Mouse (Mus musculus) lung, postnatal 25 days (tissue): ENCODE measurements around the gene Gm20721.
"Not testable (repeated sequence)": the region's sequence is repeated elsewhere in the genome, so short reads cannot be mapped to it uniquely, and the experiment has no call there.

Experiments
- DNase-seq: peaks from one replicate; pipeline ENCODE4 v3.0.0; 2022; ENCODE audit warnings: low spot score

Gm20721 gene

DNA sequence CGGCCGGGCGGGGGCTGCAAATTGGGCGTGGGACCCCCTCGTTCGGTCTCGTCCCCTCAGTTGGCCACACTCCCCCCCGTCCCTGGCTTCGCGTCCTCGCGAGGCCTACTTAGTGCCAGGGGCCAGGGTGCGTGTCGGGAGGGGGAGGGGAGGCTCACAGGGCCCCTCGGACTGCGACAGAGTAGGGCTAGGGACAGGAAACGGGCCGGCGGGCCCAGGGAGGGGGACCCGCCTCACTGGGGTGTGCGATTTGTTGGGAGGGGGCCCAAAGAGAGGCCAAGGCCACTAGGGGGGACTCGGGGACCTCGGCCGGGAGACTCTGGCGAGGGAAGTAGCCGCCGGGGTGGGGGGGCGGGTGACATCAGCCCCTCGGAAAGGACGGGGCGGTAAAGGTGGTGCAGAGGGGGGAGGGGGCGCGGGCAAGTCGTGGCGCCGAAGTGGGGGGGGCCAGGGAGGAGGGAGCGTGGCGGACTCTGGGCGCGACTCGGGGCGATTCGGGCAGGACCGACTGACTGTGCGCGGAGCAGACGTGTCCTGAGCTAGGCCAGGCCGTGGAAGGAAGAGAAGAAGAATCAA, 15.8 kb downstream of the Gm20721 start:
- DNase-seq: peak; percentile 72

DNA sequence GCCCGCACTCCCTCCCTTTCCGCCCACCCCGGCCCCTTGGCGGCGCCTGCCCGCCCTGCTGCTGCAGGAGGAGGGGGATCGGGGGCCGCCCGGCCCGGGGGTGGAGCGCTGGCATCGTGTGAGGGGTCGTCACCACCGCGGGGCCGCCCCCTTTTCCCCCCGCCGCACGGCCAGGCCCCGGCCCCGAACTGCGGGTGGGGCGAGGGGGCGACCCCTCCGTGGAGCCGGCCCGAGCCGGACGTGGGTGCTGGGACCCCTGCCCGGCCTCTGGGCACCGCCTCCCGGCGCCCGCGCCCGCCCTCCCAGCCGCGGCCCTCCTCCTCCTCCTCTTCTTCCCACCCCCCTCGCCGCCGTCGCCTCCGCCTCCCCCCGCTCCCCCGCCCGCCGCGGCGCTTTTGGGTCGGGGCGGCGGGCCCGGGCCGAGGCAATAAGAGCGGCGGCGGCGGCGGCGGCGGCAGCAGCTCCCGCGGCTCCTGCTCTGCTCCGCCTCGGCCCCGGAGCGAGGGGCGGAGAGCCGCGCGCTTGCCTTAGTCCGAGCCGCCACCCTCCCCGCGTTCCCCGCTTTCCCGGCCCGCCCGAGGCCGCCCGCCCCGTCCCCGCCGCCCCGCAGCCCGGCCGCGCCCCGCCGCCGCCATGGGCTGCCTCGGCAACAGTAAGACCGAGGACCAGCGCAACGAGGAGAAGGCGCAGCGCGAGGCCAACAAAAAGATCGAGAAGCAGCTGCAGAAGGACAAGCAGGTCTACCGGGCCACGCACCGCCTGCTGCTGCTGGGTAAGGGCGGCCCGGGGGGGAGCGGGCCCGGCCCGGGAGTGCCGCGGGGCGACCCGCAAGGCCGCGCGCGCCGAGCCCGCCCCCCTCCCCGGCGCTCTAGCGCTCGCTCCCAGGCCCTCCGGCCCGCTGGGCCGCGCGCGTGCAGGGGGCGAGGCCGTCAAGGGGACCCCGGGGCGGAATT, 16.6 kb downstream of the Gm20721 start:
- peak; percentile 79 for DNase-seq

DNA sequence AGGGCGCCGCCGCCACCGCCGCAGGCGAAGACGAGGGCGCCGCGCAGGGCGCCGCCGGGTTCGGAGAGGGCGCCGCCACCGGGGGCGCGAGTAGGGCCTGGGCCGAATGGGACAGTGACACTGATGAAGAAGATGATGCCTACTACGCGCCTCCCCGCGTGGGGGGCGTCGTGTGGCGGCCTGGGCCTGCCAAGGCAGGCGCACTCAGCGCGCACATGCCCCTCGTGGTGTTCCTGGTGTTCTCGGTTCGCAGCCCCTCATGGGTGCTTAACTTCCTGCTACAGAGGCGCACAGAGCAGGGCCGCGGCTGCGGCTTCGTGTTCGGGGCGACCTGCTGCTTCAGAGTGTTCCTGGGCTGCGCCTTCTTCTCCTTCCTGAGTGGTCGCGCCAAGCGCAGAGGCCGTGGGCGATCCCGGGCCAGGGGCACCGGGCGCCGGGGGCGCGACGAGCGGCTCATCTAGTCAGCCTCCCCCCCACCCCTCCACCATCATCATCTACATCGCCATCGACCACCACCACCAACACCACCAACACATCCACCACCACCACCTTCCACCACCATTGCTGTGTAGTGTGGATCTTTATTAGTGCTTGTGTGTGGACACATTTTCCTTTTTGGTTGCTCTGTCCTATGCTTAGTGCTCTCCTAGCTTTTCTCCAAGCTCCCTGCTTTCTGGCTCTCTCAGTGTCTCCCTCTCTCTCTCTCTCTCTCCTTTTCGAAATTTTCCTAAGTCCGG, 17.4 kb downstream of the Gm20721 start:
- DNase-seq: no peak

DNA sequence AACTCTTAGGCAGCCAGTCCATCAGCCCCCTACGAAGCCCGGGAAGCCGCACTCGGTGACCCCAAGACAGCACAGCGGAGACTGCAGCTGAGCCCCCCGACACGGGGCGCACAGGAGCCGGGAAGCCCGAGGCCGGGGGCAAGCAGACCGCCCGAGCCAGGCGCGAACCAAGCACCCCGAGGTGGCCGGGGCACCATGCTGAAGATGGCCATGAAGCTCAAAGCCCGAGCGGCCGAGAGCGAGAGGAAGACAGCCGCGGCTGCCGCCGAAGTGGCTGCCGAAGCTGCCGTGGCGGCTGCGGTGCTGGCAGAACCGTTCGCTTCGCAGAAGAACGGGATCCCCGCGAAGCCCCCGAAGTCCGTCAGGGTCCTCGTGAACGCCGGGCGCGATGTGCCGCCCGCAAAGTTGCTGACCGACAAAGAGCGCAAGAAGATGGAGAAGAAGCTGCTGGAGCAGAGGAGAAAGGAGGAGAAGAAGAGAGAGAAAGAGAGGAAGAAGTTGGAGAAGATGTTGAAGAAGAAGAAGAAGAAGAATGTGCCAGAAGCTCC, 18.1 kb downstream of the Gm20721 start:
- no peak for DNase-seq

- peak; percentile 70 for DNase-seq
Measured at GRCm38 (mm10) chr2:174327295-174327981, 19.1 kb downstream of the Gm20721 start.

GRCm38 (mm10) chr2:174326481-174326880, 20.0 kb downstream of the Gm20721 start:
- DNase-seq: no peak

DNA sequence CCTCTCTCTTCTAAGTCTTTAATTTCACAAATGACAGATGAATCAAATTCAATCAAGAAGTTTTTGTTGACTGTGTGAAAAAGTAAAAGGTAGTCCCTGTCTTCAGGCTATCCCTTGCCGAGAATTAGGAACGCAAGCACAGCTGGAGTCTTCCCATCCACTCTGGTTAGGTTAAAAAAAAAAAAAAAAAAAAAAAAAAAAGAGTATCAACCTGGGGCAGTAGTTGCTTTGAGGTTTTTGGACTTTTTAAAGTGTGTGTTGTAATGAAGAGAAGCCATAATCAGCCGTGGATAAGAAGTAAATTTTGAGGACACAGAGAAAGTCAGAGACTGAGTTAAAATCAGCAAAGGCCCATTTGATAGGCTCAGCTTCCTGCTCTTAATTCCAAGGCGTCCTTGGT, 20.5 kb downstream of the Gm20721 start:
- no peak for DNase-seq

DNA sequence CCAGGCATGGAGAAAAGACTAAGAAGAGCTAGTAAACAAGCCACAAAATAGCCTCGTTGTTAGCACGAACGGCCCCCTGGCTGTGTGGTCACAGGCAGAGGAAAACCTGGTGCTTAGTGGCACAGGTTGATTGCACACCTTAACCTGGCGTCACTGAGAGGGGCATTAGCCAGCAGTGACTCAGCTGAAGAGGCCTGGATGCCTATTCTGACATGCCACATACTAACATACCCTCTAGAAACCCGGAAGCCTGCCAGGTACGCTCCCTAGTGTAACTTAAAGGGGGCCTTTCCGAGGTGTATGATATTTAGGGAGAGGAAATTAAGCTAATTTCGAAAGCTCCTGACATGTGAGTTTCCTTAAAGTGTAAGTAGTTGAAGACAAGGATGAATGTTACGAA, 29.9 kb downstream of the Gm20721 start:
- DNase-seq: no peak

- DNase-seq: not testable (repeated sequence)
Measured at GRCm38 (mm10) chr2:174315445-174315844, 31.1 kb downstream of the Gm20721 start.

- no peak for DNase-seq
Measured at GRCm38 (mm10) chr2:174312661-174313060, 33.9 kb downstream of the Gm20721 start.

DNA sequence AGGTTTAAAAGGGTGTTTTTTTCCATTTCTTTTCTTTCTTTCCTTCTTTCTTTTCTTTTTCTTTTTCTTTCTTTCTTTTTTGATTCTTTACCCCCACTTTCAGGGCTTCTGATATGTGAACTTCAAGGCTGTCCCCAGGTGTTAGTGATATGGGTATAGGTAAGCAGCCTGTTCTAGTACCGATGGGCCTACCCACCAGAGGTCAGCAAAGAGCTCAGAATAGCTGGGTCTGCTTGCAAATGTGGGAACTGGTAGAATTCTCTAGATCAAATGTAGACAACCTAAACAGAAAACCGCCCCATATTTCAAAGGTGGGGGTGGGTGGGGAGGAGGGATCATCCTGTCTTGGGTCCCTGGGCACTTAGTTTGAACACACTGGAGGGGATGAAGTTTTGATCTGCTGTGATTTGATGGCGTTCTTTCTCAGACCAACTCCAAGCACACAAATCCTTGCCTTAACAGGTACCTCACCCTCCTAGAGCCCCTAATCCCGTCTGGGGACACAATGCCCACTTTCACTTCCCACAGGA, 34.3 kb downstream of the Gm20721 start:
- peak; percentile 88 for DNase-seq

DNA sequence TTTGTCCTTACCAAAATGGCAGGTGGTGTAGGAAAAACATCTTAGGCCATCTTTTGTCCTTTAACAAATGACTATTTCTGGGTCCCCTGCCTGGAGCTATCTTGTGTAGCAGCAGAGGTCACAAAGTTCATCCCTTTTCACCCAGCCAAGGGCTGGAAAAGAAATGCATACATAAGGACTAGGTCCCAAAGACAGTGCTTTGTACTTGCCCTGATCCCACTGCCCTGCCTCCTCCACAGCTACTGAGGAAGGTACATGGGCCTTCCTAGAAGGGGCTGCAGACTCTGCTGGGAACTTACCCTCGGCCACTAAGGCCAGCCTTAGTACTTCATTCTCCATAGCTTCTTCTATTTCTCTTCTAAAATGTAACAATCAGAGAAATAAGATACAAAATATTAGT, 34.9 kb downstream of the Gm20721 start:
- no peak for DNase-seq

DNA sequence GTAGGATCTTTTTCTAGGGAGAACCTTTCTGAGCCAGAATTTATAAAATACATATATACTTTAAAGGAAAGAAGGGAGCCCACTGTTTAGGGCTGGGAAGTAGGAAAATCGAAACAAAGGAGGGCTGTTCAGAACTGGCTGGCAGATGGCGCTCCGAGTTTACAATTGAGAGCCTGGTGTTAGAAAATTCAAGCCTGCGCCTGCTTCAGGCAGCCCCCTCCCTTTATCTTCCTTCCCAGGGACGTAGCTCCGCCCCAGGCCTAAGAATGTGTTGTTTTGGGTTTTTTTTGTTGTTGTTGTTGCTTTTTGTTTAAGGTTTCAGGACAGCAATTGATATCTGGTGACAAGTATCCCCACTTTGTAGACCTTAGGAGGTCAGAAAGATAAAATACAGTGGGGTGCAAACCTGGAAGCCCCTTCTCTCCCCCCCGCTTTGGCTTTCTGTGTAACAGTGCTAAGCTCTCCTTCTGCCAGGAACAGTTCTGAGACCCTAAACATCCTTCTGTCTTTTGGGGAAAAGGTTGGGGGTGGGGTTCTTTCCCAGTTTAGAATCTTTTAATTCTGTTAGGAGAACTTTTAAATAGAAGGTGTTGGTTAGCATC, 35.5 kb downstream of the Gm20721 start:
- DNase-seq: peak; percentile 43

- DNase-seq: no peak
Measured at GRCm38 (mm10) chr2:174307903-174308302, 38.6 kb downstream of the Gm20721 start.

- DNase-seq: no peak
Measured at GRCm38 (mm10) chr2:174305646-174306045, 40.9 kb downstream of the Gm20721 start.

- DNase-seq: no peak
Measured at GRCm38 (mm10) chr2:174302526-174302925, 44.0 kb downstream of the Gm20721 start.

DNA sequence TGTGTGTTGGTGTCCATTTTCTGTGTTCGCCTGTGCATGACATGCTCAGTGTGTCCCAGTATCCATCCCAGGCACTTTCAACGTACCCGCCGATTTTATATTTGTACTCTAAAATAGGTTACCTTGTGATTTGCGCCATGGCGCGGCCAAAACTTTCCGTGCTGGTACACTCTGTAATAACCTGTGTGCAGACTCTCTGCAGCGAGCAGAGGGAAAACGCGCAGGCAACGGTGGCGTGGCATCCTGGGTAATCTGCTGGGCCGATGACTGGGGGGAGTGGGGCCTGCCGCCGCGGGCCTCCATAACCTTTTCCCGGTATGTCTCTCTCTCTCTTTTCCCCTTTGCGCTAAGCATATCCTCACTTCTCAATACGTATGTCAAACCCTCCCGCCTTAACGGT, 45.8 kb downstream of the Gm20721 start:
- DNase-seq: no peak

DNA sequence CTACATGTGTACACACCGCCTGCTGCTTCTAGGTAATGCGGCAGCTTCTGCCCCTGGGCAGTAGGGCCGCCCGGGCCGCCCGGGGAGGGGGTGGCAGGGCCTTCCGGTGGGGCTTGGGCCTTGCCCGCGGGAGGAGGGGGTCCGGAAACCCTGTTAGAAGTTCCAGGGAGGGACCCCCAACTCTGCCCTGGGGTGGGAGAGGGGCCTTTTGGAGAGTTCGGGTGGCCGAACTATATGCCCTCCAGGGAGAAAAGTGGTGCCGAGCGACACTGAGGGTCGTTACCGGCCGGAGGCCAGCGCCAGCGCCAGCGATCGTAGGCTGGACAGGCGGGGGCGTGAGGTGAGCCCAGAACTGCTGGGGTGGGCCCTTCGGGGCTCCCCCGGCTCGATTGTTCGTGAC, 46.3 kb downstream of the Gm20721 start:
- DNase-seq: no peak

GRCm38 (mm10) chr2:174299771-174300160, 46.7 kb downstream of the Gm20721 start:
- DNase-seq: no peak

- no peak for DNase-seq
Measured at GRCm38 (mm10) chr2:174299091-174299770, 47.3 kb downstream of the Gm20721 start.

DNA sequence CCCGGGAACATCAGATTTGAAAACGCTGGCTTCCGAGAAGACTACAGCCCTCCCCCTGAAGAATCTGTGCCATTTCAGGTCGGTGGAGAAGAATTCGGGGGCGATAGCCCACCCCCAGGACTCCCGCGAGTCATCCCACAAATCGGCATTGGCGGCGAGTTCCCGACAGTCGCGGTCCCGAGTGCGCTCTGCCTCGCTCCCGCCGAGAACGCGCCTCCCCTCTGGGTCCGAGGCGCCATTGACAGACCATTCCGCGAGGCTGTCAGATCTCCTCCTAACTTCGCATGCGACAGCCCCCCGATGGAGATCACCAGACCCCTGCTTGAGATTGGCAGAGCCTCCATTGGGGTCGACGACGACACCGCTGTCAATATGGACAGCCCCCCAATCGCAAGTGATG, 48.0 kb downstream of the Gm20721 start:
- no peak for DNase-seq
